Mouse (Mus musculus) hematopoietic stem cell, adult 5-6 weeks (primary cell): ENCODE measurements around the gene Mybpc1. TPM values are rescaled to one million over a fixed set of nuclear protein-coding genes. Genes with fewer than 3 reads are reported as not detected.
A peak's percentile ranks its signal among the peaks of the same experiment; 100 is the strongest.

Experiments used
- ATAC-seq, 2 experiments: fragments of 125-278 bp in 1 of 2; replicated peaks in 1 of 2; 2 replicates each; pipeline ENCODE4 v1.8.0; 2016 to 2017; ENCODE audit warnings: inconsistent platforms in 2 of 2, mild to moderate bottlenecking in 2 of 2, moderate number of reproducible peaks in 2 of 2, low read depth in 1 of 2, moderate TSS enrichment in 1 of 2; ENCODE audit not compliant: low FRiP score in 2 of 2, poor library complexity in 2 of 2, severe bottlenecking in 2 of 2, insufficient read depth in 1 of 2, low TSS enrichment in 1 of 2
- total RNA-seq: library from RNA; stranded (forward); fragments of 172-1452, 232-1000 nt; gene quantifications from 2 replicates; pipeline ENCODE4 v1.2.3, GENCODE M21; 2017

Gene Mybpc1
- not detected in 2 replicates for total RNA-seq

- ATAC-seq, result no peak
Measured at GRCm38 (mm10) chr10:88604943-88605342, at the start of gene Mybpc1. Gene Mybpc1 (minus strand): TSS chr10:88605152.

DNA sequence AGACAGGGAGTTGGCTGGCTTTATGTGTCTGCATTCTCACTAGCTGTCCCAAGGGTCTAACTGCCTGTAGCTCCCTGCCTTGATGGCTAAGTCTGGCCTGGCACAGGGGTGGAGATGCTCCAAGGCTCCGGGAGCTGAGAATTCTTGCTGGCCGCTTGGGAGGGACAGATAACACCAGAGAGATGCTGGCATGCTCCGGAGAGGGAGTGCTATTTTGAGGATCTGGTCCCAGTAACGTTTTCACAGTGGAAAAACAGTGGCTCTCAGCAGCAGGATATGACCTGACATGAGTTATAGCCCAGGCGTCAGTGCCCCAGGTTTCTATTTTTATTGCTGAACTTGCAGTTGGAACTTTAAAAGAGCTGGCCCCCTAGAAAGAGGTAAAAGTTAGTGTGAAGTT, 40.5 kb upstream of the Mybpc1 start:
- peak; percentile 93 to 95 for ATAC-seq

DNA sequence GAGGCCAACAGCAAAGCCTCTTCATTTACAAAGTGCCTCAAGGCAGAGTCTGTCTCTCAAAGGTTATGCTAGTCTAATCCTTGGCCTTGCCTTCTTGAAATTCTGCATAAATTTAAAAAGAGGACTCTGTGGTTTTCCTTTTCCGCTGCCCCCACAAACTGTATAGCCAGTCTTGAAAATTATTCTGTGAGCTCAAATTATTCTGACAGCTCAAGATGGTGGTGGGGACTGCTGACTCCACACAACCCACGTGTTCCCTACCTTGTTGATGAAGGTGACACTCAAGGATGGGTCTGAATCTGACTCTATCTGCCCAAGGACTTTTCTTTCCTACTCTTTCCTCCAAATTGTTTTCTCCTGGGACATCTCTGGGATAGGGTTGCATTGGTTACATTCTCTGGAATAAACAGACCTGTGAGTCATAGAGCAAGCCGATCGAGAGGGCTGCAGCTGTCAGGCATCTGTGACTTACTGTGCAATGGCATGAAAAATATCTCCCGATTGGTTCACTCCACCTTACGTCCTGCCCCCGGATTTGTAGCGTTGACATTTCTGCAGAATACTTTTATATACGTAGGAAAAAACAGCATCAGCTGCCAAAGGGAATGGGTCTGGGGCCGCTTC, 26.5 kb upstream of the Mybpc1 start:
- ATAC-seq, result peak; percentile 64 to 67

DNA sequence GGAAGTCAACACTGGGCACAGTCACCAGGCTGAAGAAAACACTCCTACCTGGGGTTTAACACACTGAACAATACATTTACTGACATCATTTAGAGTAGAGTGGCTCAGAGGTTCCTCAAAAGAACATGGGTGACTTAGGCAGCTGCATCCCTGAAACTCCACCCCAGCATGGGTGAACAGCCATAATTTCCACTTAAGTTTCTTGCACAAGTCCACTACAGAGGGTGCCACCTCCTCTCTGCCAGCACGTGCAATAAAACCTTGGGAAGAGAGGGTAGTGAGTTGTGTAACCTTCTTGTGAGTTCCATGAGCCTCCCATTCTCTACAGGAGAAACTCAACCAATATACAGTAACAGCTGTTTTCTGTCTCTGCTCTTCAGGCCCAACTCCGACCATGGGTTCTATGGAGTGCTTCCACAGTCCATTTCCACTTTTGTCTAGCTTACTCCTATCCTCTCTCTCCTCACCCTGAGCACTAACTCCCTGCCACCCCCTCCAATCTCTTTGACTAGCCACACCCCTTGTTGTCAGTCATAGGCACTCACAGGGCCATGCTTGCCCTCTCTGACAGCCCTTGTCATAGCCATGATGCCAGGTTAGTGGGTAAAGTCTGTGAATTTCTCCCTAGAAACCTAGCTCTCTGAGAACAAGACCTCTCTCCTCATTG, 25.8 kb upstream of the Mybpc1 start:
- peak; percentile 17 to 32; a peak in 1 of 4 replicates for ATAC-seq

GRCm38 (mm10) chr10:88627052-88627451, 22.1 kb upstream of the Mybpc1 start:
- ATAC-seq, result no peak

- ATAC-seq, result no peak
Measured at GRCm38 (mm10) chr10:88626176-88626575, 21.2 kb upstream of the Mybpc1 start.

DNA sequence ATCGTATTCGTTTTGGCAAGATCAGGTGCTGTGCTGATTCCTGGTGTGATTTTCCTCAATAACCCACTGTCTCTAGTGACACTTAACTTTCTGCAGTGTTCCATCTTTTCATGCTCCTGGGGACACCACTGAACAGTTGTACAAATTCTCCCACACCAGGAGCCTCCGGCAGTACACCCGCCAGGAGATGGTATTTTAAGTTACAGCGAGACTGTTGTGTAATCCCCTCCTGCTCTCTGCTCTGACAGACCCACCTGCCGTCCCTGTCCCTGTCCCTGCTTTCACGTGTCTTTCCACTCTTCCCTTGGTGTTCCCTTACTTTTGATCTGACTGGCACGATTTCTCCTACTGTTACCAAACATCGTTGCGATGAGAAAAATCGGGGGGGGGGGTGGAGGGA, 19.3 kb upstream of the Mybpc1 start:
- ATAC-seq, result no peak

GRCm38 (mm10) chr10:88622624-88623023, 17.7 kb upstream of the Mybpc1 start:
- ATAC-seq, result peak in 1 of 2 experiments; percentile 32; a peak in 1 of 4 replicates

DNA sequence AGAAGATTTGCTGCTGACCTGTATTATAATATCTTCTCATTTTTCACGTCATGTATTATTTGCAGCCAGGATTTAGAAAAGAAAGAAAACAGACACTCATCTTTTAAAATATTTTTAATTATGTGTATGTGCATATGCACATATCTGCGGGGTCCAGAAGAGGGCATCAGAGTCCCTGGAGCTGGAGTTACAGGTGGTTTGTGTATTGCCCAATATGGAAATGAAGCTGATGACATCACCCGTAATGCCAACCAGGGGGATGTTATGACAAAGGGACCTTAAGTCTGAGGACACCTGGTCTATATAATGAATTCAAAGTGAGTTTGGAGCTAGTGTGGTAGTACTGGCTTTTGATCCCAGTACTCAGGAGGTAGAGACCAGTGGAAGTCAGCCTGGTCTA, 15.9 kb upstream of the Mybpc1 start:
- ATAC-seq, result no peak

GRCm38 (mm10) chr10:88613051-88613450, 8.1 kb upstream of the Mybpc1 start:
- ATAC-seq, result no peak

- no peak for ATAC-seq
Measured at GRCm38 (mm10) chr10:88606686-88607085, 1.7 kb upstream of the Mybpc1 start.

DNA sequence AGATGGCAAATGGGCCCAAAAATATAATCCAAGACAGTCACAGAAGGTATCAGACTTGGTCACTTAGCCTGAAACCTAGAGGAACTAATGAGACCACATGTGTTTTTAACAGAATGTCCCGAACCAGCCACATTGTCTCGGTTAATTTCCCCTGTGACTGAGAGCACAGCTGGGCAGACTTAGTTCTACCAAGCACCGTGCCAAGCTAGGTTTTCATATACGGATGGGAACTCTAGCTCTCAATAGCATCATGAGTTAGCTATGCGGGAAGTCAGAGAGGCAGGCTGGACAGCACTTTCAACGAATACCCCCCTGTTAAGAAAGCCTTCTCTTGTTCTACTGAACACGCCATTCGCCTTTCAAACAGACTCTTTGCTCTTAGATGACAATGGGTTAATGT, 1.1 kb upstream of the Mybpc1 start:
- ATAC-seq, result no peak

DNA sequence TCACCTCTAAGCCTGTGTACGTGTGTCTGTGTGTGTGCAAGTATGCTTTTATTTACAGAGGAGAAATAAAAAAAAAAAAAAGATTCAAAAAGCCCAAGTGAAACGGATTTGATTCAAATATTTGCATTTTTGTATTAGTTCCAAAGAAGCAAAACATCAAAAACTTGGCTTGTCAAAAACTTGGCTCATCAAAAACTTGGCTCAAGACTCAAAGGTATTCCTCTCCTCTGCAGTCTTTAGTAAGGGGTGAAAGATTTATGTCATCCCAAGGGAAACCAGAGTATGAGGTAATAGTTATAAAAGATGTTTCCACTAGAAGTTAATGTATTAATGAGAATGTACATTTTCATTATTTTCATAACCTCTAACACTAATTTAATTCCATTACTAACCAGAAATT, 1.2 kb downstream of the Mybpc1 start:
- no peak for ATAC-seq

- no peak for ATAC-seq
Measured at GRCm38 (mm10) chr10:88603256-88603655, 1.7 kb downstream of the Mybpc1 start.

- no peak for ATAC-seq
Measured at GRCm38 (mm10) chr10:88600591-88600990, 4.4 kb downstream of the Mybpc1 start.

GRCm38 (mm10) chr10:88592316-88592715, 12.6 kb downstream of the Mybpc1 start:
- no peak for ATAC-seq

- ATAC-seq, result no peak
Measured at GRCm38 (mm10) chr10:88591042-88591441, 13.9 kb downstream of the Mybpc1 start.

- ATAC-seq, result peak; percentile 75 to 81
Measured at GRCm38 (mm10) chr10:88584469-88584868, 20.5 kb downstream of the Mybpc1 start.

GRCm38 (mm10) chr10:88580786-88581185, 24.2 kb downstream of the Mybpc1 start:
- no peak for ATAC-seq
